Mouse (Mus musculus): ENCODE measurements around the gene Tsfm. TPM values are rescaled to one million over a fixed set of nuclear protein-coding genes. Genes with fewer than 3 reads are reported as not detected.

The Tsfm gene
- polyA plus RNA-seq, 1 experiment = 28.6 TPM

DNA sequence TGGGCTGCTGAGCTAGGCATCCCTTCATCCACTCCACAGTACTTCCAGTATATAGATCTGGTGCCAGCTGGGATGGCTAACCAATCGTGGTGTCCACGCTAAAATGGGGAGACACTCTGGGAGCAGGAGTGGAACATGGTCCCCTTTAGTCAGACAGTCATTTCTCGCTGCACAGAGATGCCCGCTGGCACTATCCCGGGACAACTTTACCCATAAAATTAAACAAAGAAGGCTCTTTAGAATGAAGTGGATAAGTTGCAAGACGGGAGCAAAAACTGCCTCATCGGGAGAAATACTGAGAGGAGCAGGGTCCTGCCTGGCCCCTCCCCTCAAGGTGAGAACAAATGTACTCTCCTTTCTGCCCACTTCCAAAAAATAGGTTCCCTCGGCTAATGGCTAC, 28.1 kb upstream of the Tsfm start:
- Histone ChIP-seq H3K4me1 (ENCODE audit: control insufficient read depth, insufficient read depth, low read length) (no peaks in the 10 kb centered on the region), H3K27ac (ENCODE audit: insufficient read depth, low read length) (no peak overlapping the region), H3K4me3 (ENCODE audit: insufficient read depth, low read length) (no peak overlapping the region)
- TF ChIP-seq CTCF (IDR thresholded peaks at IDR 0.05; ENCODE audit: borderline replicate concordance, insufficient read depth, low read length) (no peak), POLR2A (IDR thresholded peaks at IDR 0.05; ENCODE audit: low read depth, low read length) (no peak)

GRCm38 (mm10) chr10:127058161-127058560, 27.5 kb upstream of the Tsfm start:
- H3K4me3 ChIP-seq (ENCODE audit: insufficient read depth, low read length) = no peak overlapping the region
- no peak for TF ChIP-seq POLR2A (IDR thresholded peaks at IDR 0.05; ENCODE audit: low read depth, low read length)
- peak; percentile 98 for TF ChIP-seq CTCF (IDR thresholded peaks at IDR 0.05; ENCODE audit: borderline replicate concordance, insufficient read depth, low read length)
- H3K27ac ChIP-seq (ENCODE audit: insufficient read depth, low read length) = no peak overlapping the region
- no peaks in the 10 kb centered on the region for H3K4me1 ChIP-seq (ENCODE audit: control insufficient read depth, insufficient read depth, low read length)

- TF ChIP-seq POLR2A (IDR thresholded peaks at IDR 0.05; ENCODE audit: low read depth, low read length) = no peak
- no peak for TF ChIP-seq CTCF (IDR thresholded peaks at IDR 0.05; ENCODE audit: borderline replicate concordance, insufficient read depth, low read length)
- Histone ChIP-seq H3K4me3 (ENCODE audit: insufficient read depth, low read length) (no peak overlapping the region), H3K27ac (ENCODE audit: insufficient read depth, low read length) (no peak overlapping the region), H3K4me1 (ENCODE audit: control insufficient read depth, insufficient read depth, low read length) (no peaks in the 10 kb centered on the region)
Observed at GRCm38 (mm10) chr10:127056490-127056889, 25.9 kb upstream of the Tsfm start.

- no peak overlapping the region for H3K27ac ChIP-seq (ENCODE audit: insufficient read depth, low read length)
- TF ChIP-seq CTCF (IDR thresholded peaks at IDR 0.05; ENCODE audit: borderline replicate concordance, insufficient read depth, low read length) (no peak), POLR2A (IDR thresholded peaks at IDR 0.05; ENCODE audit: low read depth, low read length) (no peak)
- H3K4me3 ChIP-seq (ENCODE audit: insufficient read depth, low read length) = no peak overlapping the region
- H3K4me1 ChIP-seq (ENCODE audit: control insufficient read depth, insufficient read depth, low read length) = no peaks in the 10 kb centered on the region
Observed at GRCm38 (mm10) chr10:127055406-127055805, 24.8 kb upstream of the Tsfm start.

DNA sequence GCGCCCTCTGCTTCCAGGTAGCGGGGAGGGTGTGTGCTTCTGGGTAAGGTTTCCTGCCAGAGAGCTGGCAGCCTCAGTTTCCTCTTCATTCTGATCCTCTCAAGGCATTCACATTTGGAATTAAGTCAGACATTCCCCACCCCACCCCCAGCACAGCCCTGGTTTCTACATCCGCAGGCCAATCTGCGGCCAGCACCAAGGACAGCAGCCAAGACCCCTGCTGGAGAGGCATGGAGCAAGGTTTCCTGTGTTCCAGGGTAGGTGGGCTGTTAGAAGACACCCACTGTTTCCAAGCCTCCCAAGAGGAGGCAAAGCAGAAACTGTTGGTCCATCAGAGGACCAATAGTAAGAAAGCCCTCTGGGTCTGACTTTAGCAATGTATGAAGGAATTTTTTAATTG, 24.0 kb upstream of the Tsfm start:
- Histone ChIP-seq H3K4me3 (ENCODE audit: insufficient read depth, low read length) (no peak overlapping the region), H3K27ac (ENCODE audit: insufficient read depth, low read length) (no peak overlapping the region), H3K4me1 (ENCODE audit: control insufficient read depth, insufficient read depth, low read length) (no peaks in the 10 kb centered on the region)
- TF ChIP-seq CTCF (IDR thresholded peaks at IDR 0.05; ENCODE audit: borderline replicate concordance, insufficient read depth, low read length) (no peak), POLR2A (IDR thresholded peaks at IDR 0.05; ENCODE audit: low read depth, low read length) (no peak)

- Histone ChIP-seq H3K27ac (ENCODE audit: insufficient read depth, low read length) (no peak overlapping the region), H3K4me1 (ENCODE audit: control insufficient read depth, insufficient read depth, low read length) (0 out of 2 replicates have a peak, but pooled peaks cover 3% of the 10 kb centered on the region), H3K4me3 (ENCODE audit: insufficient read depth, low read length) (no peak overlapping the region)
- no peak for TF ChIP-seq POLR2A (IDR thresholded peaks at IDR 0.05; ENCODE audit: low read depth, low read length)
- no peak for TF ChIP-seq CTCF (IDR thresholded peaks at IDR 0.05; ENCODE audit: borderline replicate concordance, insufficient read depth, low read length)
Observed at GRCm38 (mm10) chr10:127050119-127050474, 19.5 kb upstream of the Tsfm start.

DNA sequence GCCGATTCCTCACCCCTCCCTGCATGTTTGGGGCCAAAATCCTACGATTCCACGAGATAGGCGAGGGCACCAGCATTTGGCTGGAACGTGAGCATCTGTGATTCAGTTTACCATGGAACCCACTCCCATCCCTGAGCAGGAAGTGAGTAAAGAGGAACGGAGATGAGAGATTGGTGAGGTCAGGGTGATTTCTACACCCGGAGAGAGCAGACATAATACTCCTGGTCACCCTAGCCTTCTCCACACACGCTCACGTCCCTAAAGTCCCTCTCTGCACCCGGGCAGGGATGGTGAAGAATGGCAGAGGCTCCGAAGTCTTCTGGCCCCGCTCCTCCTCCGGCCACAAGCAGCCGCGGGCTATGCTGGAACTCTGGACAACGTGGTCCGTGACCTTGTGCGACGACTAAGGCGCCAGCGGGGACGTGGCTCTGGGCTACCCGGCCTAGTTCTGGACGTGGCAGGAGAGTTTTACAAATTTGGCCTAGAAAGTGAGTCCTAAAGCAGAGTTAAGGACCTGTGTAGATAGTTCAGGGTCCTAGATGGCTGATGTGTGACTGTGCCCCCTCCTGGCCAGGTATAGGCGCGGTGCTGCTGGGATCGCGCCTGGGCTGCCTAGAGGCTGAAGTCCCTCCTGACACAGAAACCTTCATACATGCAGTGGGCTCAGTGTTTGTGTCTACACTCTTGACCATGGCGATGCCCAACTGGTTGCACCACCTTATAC, 18.9 kb upstream of the Tsfm start:
- Histone ChIP-seq H3K4me1 (ENCODE audit: control insufficient read depth, insufficient read depth, low read length) (0 out of 2 replicates have a peak, but pooled peaks cover 3% of the 10 kb centered on the region), H3K27ac (ENCODE audit: insufficient read depth, low read length) (no peak overlapping the region), H3K4me3 (ENCODE audit: insufficient read depth, low read length) (no peak overlapping the region)
- peak; percentile 23; the same call in 1 of the 2 replicates for TF ChIP-seq CTCF (IDR thresholded peaks at IDR 0.05; ENCODE audit: borderline replicate concordance, insufficient read depth, low read length)
- no peak for TF ChIP-seq POLR2A (IDR thresholded peaks at IDR 0.05; ENCODE audit: low read depth, low read length)

GRCm38 (mm10) chr10:127048608-127049394, 18.2 kb upstream of the Tsfm start:
- TF ChIP-seq POLR2A (IDR thresholded peaks at IDR 0.05; ENCODE audit: low read depth, low read length) = no peak
- no peak for TF ChIP-seq CTCF (IDR thresholded peaks at IDR 0.05; ENCODE audit: borderline replicate concordance, insufficient read depth, low read length)
- Histone ChIP-seq H3K4me3 (ENCODE audit: insufficient read depth, low read length) (no peak overlapping the region), H3K4me1 (ENCODE audit: control insufficient read depth, insufficient read depth, low read length) (0 out of 2 replicates have a peak, but pooled peaks cover 3% of the 10 kb centered on the region), H3K27ac (ENCODE audit: insufficient read depth, low read length) (no peak overlapping the region)

DNA sequence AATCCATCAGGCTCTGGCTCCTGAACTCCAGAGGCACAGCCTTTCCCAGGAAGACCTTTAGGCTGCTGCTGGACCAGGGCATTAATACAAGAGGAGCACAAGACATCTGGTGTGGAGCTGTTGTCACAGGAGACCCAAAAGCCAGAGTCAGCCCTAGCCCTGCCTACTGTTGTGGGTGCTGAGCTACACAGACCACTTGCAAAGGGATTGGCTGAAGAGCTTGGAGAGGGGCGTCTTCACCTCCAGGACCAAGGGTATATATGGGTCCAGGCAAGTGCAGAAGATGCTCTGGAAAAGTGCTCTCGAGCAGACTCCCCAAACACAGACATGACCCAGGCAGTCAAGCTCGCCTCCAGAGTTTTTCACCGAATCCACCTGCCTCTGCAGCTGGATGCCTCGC, 17.3 kb upstream of the Tsfm start, which contains the start of gene Cyp27b1:
Gene Cyp27b1, plus strand, starts transcription at position 297 of the 400 bp plus-strand sequence.
- Histone ChIP-seq H3K27ac (ENCODE audit: insufficient read depth, low read length) (no peak within 1 kb of the TSS), H3K4me1 (ENCODE audit: control insufficient read depth, insufficient read depth, low read length) (0 out of 2 replicates have a peak, but pooled peaks cover 3% of the 10 kb centered on the region), H3K4me3 (ENCODE audit: insufficient read depth, low read length) (no peak within 1 kb of the TSS)
- no peak for TF ChIP-seq POLR2A (IDR thresholded peaks at IDR 0.05; ENCODE audit: low read depth, low read length)
- TF ChIP-seq CTCF (IDR thresholded peaks at IDR 0.05; ENCODE audit: borderline replicate concordance, insufficient read depth, low read length) = no peak

- H3K4me1 ChIP-seq (ENCODE audit: control insufficient read depth, insufficient read depth, low read length) = peaks cover 3% of the 10 kb centered on the region; the same call in 1 of the 2 replicates
- H3K27ac ChIP-seq (ENCODE audit: insufficient read depth, low read length) = no peak overlapping the region
- no peak for TF ChIP-seq POLR2A (IDR thresholded peaks at IDR 0.05; ENCODE audit: low read depth, low read length)
- no peak overlapping the region for H3K4me3 ChIP-seq (ENCODE audit: insufficient read depth, low read length)
Observed at GRCm38 (mm10) chr10:127043187-127043586, 12.5 kb upstream of the Tsfm start.

Measured in embryonic fibroblast, embryonic 13.5 days (primary cell).